Mouse (Mus musculus) left cerebral cortex, adult 18-20 months (tissue): Measurements from ENCODE around the gene Arpc4. TPM values are rescaled to one million over a fixed set of nuclear protein-coding genes. Genes with fewer than 3 reads are reported as not detected.
"Not testable (repeated sequence)": the region's sequence is repeated elsewhere in the genome, so short reads cannot be mapped to it uniquely, and the experiment has no call there.

ENCODE experiments used
- DNase-seq, 2 experiments: peaks; one replicate each; pipeline ENCODE4 v3.0.0; 2021 to 2022; ENCODE audit warnings: low spot score in 2 of 2, mixed read lengths in 1 of 2
- long read RNA-seq, 2 experiments: library from polyadenylated mRNA; stranded (forward); transcript quantifications; one replicate each; pipeline ENCODE4 v2.0.0; 2021
- total RNA-seq, 2 experiments: library from RNA; stranded (reverse); gene quantifications; 2 replicates each; pipeline ENCODE4 v1.2.3; 2021

The Arpc4 gene
- total RNA-seq: 100 to 1,000 TPM; 256 to 267 TPM
- long read RNA-seq, experiment 1, transcript Arpc4-201 (6 exons, 2,270 nt): major isoform, 135 of 162 reads
- long read RNA-seq, experiment 1, partial matches to known transcripts: 9 of 162 reads
- long read RNA-seq, experiment 1, other reads (novel, unspliced or antisense): 15 of 162 reads
- long read RNA-seq, experiment 2, transcript Arpc4-201 (6 exons, 2,270 nt): major isoform, 119 of 141 reads
- long read RNA-seq, experiment 2, partial matches to known transcripts: 10 of 141 reads
- long read RNA-seq, experiment 2, other reads (novel, unspliced or antisense): 8 of 141 reads

- DNase-seq: peak; percentile 87 to 90
Measured at GRCm38 (mm10) chr6:113377496-113378385, at the start of gene Arpc4, which contains the start of gene Tada3. TSS of gene Arpc4 (plus strand) at chr6:113378115. TSS of gene Tada3 (minus strand) at chr6:113377883.

GRCm38 (mm10) chr6:113329396-113329795 lies 48.5 kb upstream of the Arpc4 start:
- no peak for DNase-seq

GRCm38 (mm10) chr6:113330547-113330946 lies 47.4 kb upstream of the Arpc4 start:
- DNase-seq: no peak

GRCm38 (mm10) chr6:113331721-113332120 lies 46.2 kb upstream of the Arpc4 start:
- no peak for DNase-seq

GRCm38 (mm10) chr6:113332734-113333133 lies 45.2 kb upstream of the Arpc4 start:
- DNase-seq: not testable (repeated sequence)

- DNase-seq: peak; percentile 36 to 55
Measured at GRCm38 (mm10) chr6:113333137-113333950, 44.6 kb upstream of the Arpc4 start.

- no peak for DNase-seq
Measured at GRCm38 (mm10) chr6:113334216-113334615, 43.7 kb upstream of the Arpc4 start.

GRCm38 (mm10) chr6:113336852-113337620 lies 40.9 kb upstream of the Arpc4 start:
- DNase-seq: no peak

- no peak for DNase-seq
Measured at GRCm38 (mm10) chr6:113341574-113341973, 36.3 kb upstream of the Arpc4 start.

GRCm38 (mm10) chr6:113342297-113342696 lies 35.6 kb upstream of the Arpc4 start:
- DNase-seq: no peak

- peak; percentile 72 to 84 for DNase-seq
Measured at GRCm38 (mm10) chr6:113343177-113344092, 34.5 kb upstream of the Arpc4 start, which contains the start of gene Camk1. TSS of gene Camk1 (minus strand) at chr6:113343984.

- DNase-seq: peak in 1 of 2 experiments; percentile 24
Measured at GRCm38 (mm10) chr6:113344321-113344720, 33.6 kb upstream of the Arpc4 start.

- no peak for DNase-seq
Measured at GRCm38 (mm10) chr6:113346897-113347296, 31.0 kb upstream of the Arpc4 start.

DNA sequence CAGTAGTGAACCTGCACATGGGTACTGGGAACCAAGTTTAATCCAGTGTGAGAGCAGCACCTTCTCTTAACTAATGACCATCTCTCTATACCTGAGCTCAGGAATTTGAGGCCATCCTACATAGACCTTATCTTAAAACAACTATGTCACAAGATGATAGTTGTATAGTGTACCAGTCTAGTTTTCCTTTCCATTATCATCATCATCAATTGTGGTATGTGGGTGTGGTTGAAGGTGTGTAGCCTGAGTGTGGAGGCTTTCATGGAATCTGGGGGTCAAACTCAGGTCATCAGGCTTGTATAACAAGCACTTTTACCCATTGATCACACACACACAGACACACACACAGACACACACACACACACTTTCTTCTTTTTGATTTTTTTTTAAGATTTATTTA lies 27.4 kb upstream of the Arpc4 start:
- no peak for DNase-seq

DNA sequence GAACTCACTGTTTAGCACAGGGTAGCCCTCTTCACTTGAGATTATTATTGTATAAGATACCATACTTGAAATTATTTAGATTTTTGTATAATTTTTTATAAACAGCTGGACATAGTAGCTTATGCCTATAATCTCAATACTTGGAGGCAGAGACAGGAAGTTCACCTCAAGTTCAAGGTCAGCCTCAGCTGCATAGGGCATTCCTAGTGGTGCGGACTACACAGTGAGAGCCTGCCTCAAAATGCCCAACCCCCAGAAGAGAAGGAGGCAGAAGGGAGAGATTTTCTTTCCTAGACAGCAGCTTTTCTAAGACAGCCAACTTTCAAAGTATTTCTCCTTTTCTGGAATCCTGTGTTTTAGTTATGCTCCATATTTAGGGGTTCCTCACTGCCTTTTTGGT lies 26.8 kb upstream of the Arpc4 start:
- no peak for DNase-seq

GRCm38 (mm10) chr6:113351653-113352052 lies 26.3 kb upstream of the Arpc4 start:
- no peak for DNase-seq

DNA sequence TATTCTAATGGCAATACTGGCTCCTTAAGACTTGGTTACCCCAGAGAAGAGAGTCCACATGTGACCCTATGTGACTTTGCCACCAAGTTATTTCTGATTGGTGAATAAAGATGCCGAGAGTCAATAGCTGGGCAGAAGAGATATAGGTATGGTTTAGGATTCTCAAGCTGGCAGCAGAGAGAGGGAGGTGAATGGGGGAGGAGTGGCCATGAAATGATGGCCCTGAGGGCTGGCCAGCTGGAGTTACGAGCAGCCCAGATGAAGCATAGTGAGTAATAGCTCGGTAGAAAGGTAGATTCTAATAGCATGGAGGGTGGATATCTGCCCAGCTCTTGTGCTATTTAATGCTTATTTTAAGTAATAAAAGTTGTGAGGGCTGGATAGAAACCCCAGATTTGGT lies 25.1 kb upstream of the Arpc4 start:
- DNase-seq: no peak

DNA sequence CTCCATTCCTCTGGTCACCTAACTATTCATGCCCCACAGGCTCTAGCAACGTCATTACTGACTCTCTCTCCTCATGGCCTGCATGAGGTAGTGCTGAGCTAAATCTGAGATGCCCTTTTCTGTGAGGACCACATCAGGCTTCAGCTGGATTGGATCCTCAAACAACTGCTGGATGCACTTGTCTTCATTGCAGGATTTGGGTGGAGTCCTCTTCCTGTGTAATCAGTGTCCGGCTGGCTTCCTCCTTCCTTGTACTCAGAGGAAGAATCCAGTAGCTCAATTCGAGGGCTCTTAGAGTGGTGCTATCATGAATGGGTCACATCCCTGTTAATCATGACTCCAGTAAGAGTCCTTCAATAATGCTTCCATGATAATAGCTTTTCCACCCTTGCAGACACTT lies 24.2 kb upstream of the Arpc4 start:
- DNase-seq: no peak

GRCm38 (mm10) chr6:113361476-113361875 lies 16.4 kb upstream of the Arpc4 start:
- DNase-seq: no peak
